Mouse (Mus musculus): ENCODE data around the gene Fzd5.

- TF ChIP-seq CTCF (IDR thresholded peaks at IDR 0.05; ENCODE audit: low read depth, low read length) = no peak
- no peak for TF ChIP-seq TAL1 (conservative IDR thresholded peaks at IDR 0.05; ENCODE audit: low read depth, low read length)
- no peak for TF ChIP-seq GATA1 (IDR thresholded peaks at IDR 0.05; ENCODE audit: borderline replicate concordance, low read length)
- no peak for TF ChIP-seq POLR2AphosphoS5 (IDR thresholded peaks at IDR 0.05; ENCODE audit: insufficient replicate concordance, low read depth, low read length)
- TF ChIP-seq GATA2 (IDR thresholded peaks at IDR 0.05; ENCODE audit: borderline replicate concordance, low read depth, low read length) = no peak
Measured at GRCm38 (mm10) chr1:64757766-64758165, 20.2 kb upstream of the Fzd5 start.
